Mouse (Mus musculus): Measurements from ENCODE around the gene Mslnl. TPM values are rescaled to one million over a fixed set of nuclear protein-coding genes. Genes with fewer than 3 reads are reported as not detected.

Gene Mslnl
- polyA plus RNA-seq, 1 experiment from 2014 or later: not detected

DNA sequence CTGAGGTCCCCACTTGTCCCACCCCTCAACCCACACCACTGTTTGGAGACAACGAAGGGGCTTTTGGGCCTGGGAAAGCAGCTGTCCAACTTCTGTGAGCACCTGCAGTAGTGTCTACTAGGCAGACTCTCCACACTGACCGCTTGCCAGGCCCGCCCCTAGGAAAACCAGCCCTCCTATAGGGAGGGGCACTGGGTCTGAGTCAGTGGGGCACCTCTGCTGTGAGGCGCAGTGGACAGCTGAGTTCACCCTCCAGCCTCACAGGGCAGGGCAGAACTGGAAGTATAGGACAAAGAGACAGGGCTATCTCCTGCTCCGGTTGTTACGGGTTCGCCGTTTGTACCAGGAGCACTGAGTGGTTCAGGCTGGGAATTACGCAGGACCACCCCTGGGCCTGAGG, 18.4 kb downstream of the Mslnl start, which contains the start of gene Msln:
Gene Msln, minus strand, starts transcription at position 138 of the 400 bp plus-strand sequence.
- Histone ChIP-seq H3K4me3 (ENCODE audit: low read depth, low read length) (no peak within 1 kb of the TSS), H3K9ac (ENCODE audit: low read depth, low read length) (no peak within 1 kb of the TSS), H3K9me3 (replicated peaks; ENCODE audit: control insufficient read depth, low read length, poor library complexity, severe bottlenecking) (no peaks in the 10 kb centered on the region), H3K36me3 (ENCODE audit: control insufficient read depth, insufficient read depth, low read length) (no peaks in the 10 kb centered on the region), H3K4me1 (ENCODE audit: control insufficient read depth, insufficient read depth, low read length) (peaks cover 4% of the 10 kb centered on the region; the same call in 1 of the 2 replicates), H3K4me2 (ENCODE audit: low read length) (no peak within 1 kb of the TSS), H3K27me3 (ENCODE audit: control insufficient read depth, insufficient read depth, low read depth, low read length) (no peaks in the 10 kb centered on the region), H3K27ac (ENCODE audit: low read length) (no peak within 1 kb of the TSS)
- no peak for ATAC-seq
- WGBS: 84% methylated on average over 9 of the region's 9 CpGs

DNA sequence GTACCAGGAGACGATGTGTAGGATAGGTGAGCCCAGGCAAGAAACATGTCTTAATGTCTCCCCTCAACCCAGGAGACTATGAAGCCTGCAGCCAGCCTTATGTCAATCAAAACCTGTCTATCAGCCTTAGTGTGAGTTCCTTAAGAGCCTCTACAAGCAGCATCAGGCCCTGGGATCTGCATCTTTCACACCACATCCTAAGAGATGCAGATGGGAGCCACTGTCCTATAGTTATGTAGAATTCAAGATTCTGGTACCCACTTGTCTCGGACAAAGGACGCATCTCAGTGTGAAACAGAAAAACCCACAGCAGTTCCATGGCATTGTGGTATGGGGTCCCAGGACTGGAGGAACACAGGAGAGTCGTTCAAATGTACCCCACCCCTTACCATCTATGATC, 19.2 kb downstream of the Mslnl start:
- H3K4me3 ChIP-seq (ENCODE audit: low read depth, low read length): no peak overlapping the region
- no peak overlapping the region for H3K9ac ChIP-seq (ENCODE audit: low read depth, low read length)
- peaks cover 4% of the 10 kb centered on the region; the same call in 1 of the 2 replicates for H3K4me1 ChIP-seq (ENCODE audit: control insufficient read depth, insufficient read depth, low read length)
- 76% methylated on average over 4 of the region's 4 CpGs for WGBS
- H3K27ac ChIP-seq (ENCODE audit: low read length): no peak overlapping the region
- no peaks in the 10 kb centered on the region for H3K9me3 ChIP-seq (replicated peaks; ENCODE audit: control insufficient read depth, low read length, poor library complexity, severe bottlenecking)
- no peak for ATAC-seq
- 0 out of 2 replicates have a peak, but pooled peaks cover under 1% of the 10 kb centered on the region for H3K27me3 ChIP-seq (ENCODE audit: control insufficient read depth, insufficient read depth, low read depth, low read length)
- no peaks in the 10 kb centered on the region for H3K36me3 ChIP-seq (ENCODE audit: control insufficient read depth, insufficient read depth, low read length)
- no peak overlapping the region for H3K4me2 ChIP-seq (ENCODE audit: low read length)

DNA sequence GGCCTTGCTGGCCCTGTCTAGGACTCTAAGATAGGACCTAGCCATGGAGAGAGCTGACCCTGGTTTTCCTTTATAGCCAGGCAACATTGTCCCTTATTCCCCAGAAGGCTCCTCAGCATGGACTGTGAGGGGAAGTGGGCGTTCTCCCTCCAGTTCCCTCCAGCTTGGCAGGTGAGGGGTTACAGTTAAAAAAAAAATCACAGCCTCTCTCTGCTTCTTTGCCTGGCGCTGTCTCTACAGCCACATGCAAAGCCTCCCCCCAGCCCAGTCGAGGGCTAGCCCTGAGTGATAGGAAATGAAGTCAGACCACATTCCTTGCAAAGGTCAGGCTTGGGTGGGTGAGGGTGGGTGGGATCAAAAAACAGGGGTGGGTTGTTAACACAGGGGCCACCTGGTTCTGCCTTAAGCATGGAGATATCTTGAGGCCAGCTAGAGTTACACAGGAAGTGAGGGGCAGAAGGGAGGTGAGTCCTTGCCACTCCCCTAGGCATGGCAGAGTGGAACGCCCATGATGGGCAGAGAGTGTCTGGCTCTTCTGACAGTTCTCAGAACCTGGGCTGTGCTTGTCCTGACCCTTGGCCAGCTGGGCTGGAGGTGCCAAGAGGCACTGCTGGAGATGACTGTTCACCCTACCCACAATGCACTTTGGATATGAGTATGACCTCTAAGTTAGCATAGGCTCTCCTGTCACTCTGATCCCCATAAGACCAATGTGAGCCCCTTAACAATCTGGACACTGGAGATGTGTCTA, 20.0 kb downstream of the Mslnl start:
- no peak for ATAC-seq

GRCm38 (mm10) chr17:25756378-25757242, 20.8 kb downstream of the Mslnl start:
- no peak overlapping the region for H3K4me2 ChIP-seq (ENCODE audit: low read length)
- no peaks in the 10 kb centered on the region for H3K36me3 ChIP-seq (ENCODE audit: control insufficient read depth, insufficient read depth, low read length)
- peaks cover 1% of the 10 kb centered on the region; the same call in 1 of the 2 replicates for H3K4me1 ChIP-seq (ENCODE audit: control insufficient read depth, insufficient read depth, low read length)
- H3K9ac ChIP-seq (ENCODE audit: low read depth, low read length): no peak overlapping the region
- H3K27ac ChIP-seq (ENCODE audit: low read length): no peak overlapping the region
- no peaks in the 10 kb centered on the region for H3K9me3 ChIP-seq (replicated peaks; ENCODE audit: control insufficient read depth, low read length, poor library complexity, severe bottlenecking)
- no peak overlapping the region for H3K4me3 ChIP-seq (ENCODE audit: low read depth, low read length)
- 84% methylated on average over 9 of the region's 9 CpGs for WGBS
- peaks cover 3% of the 10 kb centered on the region; the same call in 1 of the 2 replicates for H3K27me3 ChIP-seq (ENCODE audit: control insufficient read depth, insufficient read depth, low read depth, low read length)
- ATAC-seq: no peak

More for the DNA sequence above, 20.0 kb downstream of the Mslnl start:
- peaks cover 3% of the 10 kb centered on the region; the same call in 1 of the 2 replicates for H3K27me3 ChIP-seq (ENCODE audit: control insufficient read depth, insufficient read depth, low read depth, low read length)
- peaks cover 4% of the 10 kb centered on the region; the same call in 1 of the 2 replicates for H3K4me1 ChIP-seq (ENCODE audit: control insufficient read depth, insufficient read depth, low read length)
- no peaks in the 10 kb centered on the region for H3K36me3 ChIP-seq (ENCODE audit: control insufficient read depth, insufficient read depth, low read length)
- H3K4me2 ChIP-seq (ENCODE audit: low read length): no peak overlapping the region
- H3K27ac ChIP-seq (ENCODE audit: low read length): no peak overlapping the region
- H3K9ac ChIP-seq (ENCODE audit: low read depth, low read length): no peak overlapping the region
- H3K4me3 ChIP-seq (ENCODE audit: low read depth, low read length): no peak overlapping the region
- no peaks in the 10 kb centered on the region for H3K9me3 ChIP-seq (replicated peaks; ENCODE audit: control insufficient read depth, low read length, poor library complexity, severe bottlenecking)
- 74% methylated on average over 4 of the region's 4 CpGs for WGBS

DNA sequence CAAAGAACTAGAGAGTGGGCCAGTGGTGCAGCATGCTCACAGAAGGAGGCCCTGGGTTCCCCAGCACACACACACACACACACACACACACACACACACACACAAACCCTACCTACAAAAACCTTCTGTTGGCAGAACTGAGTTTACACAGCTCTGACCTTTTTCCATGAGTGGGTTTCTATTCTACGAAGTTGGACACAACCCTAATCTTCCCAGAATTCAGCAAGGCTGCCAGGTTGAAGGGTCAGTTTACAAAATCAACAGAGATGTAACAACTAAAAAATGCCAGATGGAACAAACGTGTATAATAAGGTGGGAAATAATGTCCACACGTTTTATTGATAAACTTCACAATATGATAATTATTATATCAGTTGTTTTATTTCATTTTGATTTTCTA, 21.8 kb downstream of the Mslnl start:
- peaks cover 3% of the 10 kb centered on the region; the same call in 1 of the 2 replicates for H3K27me3 ChIP-seq (ENCODE audit: control insufficient read depth, insufficient read depth, low read depth, low read length)
- no peak overlapping the region for H3K27ac ChIP-seq (ENCODE audit: low read length)
- no peak for ATAC-seq
- H3K36me3 ChIP-seq (ENCODE audit: control insufficient read depth, insufficient read depth, low read length): no peaks in the 10 kb centered on the region
- WGBS: 81% methylated on average over 3 of the region's 3 CpGs
- H3K9me3 ChIP-seq (replicated peaks; ENCODE audit: control insufficient read depth, low read length, poor library complexity, severe bottlenecking): no peaks in the 10 kb centered on the region
- H3K4me2 ChIP-seq (ENCODE audit: low read length): no peak overlapping the region
- no peak overlapping the region for H3K4me3 ChIP-seq (ENCODE audit: low read depth, low read length)
- H3K9ac ChIP-seq (ENCODE audit: low read depth, low read length): no peak overlapping the region
- H3K4me1 ChIP-seq (ENCODE audit: control insufficient read depth, insufficient read depth, low read length): no peaks in the 10 kb centered on the region

DNA sequence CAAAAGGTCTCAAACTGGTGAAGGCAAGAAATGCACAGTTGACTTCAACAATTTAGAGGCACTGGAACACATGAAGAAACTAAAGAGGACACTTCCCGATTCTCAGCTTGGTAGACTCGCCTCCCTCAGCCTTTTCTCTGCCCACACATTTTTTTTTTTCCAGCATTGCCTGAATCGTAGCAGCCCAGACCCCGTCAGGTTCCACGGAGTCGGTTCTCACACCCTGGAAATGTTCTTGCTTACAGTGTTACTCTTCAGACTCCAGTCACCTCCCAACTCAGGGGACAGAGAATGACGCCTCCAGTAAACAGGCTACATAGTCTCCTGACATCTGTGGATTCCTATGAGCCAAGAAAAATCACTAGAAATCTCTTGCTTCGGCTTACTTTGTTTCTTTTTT, 24.3 kb downstream of the Mslnl start:
- no peak overlapping the region for H3K4me2 ChIP-seq (ENCODE audit: low read length)

GRCm38 (mm10) chr17:25761561-25761970, 25.7 kb downstream of the Mslnl start:
- no peaks in the 10 kb centered on the region for H3K9me3 ChIP-seq (replicated peaks; ENCODE audit: control insufficient read depth, low read length, poor library complexity, severe bottlenecking)
- ATAC-seq: no peak
- no peak overlapping the region for H3K27ac ChIP-seq (ENCODE audit: low read length)
- no peaks in the 10 kb centered on the region for H3K36me3 ChIP-seq (ENCODE audit: control insufficient read depth, insufficient read depth, low read length)
- H3K4me1 ChIP-seq (ENCODE audit: control insufficient read depth, insufficient read depth, low read length): no peaks in the 10 kb centered on the region
- no peak overlapping the region for H3K4me3 ChIP-seq (ENCODE audit: low read depth, low read length)
- H3K4me2 ChIP-seq (ENCODE audit: low read length): no peak overlapping the region
- WGBS: 27% methylated on average over 4 of the region's 4 CpGs
- no peak overlapping the region for H3K9ac ChIP-seq (ENCODE audit: low read depth, low read length)
- H3K27me3 ChIP-seq (ENCODE audit: control insufficient read depth, insufficient read depth, low read depth, low read length): peaks cover 3% of the 10 kb centered on the region; the same call in 1 of the 2 replicates

More for the DNA sequence above, 24.3 kb downstream of the Mslnl start:
- no peak overlapping the region for H3K4me3 ChIP-seq (ENCODE audit: low read depth, low read length)
- ATAC-seq: no peak
- H3K27ac ChIP-seq (ENCODE audit: low read length): no peak overlapping the region
- 80% methylated on average over 8 of the region's 8 CpGs for WGBS
- H3K36me3 ChIP-seq (ENCODE audit: control insufficient read depth, insufficient read depth, low read length): no peaks in the 10 kb centered on the region
- H3K9ac ChIP-seq (ENCODE audit: low read depth, low read length): no peak overlapping the region
- H3K27me3 ChIP-seq (ENCODE audit: control insufficient read depth, insufficient read depth, low read depth, low read length): peaks cover 3% of the 10 kb centered on the region; the same call in 1 of the 2 replicates
- H3K4me1 ChIP-seq (ENCODE audit: control insufficient read depth, insufficient read depth, low read length): no peaks in the 10 kb centered on the region
- no peaks in the 10 kb centered on the region for H3K9me3 ChIP-seq (replicated peaks; ENCODE audit: control insufficient read depth, low read length, poor library complexity, severe bottlenecking)

DNA sequence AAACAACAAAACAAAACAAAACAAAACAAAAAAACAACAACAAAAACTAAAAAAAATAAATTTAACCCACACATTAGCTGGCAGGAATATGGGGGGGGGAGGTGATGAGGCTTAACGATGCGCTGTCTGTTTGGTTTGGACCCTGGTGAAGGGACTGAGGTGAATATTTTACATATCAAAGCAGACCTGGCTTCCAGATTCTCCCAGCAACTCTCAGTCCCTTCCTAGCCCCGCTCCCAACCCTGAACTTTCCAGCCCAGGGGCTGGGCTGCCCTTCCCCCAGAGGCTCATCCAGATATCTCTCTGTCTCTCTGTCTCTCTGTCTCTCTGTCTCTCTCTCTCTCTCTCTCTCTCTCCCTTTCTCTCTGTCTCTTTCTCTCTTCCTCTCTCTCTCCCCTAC, 26.7 kb downstream of the Mslnl start:
- Histone ChIP-seq H3K27me3 (ENCODE audit: control insufficient read depth, insufficient read depth, low read depth, low read length) (peaks cover 3% of the 10 kb centered on the region; the same call in 1 of the 2 replicates), H3K4me3 (ENCODE audit: low read depth, low read length) (no peak overlapping the region), H3K4me2 (ENCODE audit: low read length) (no peak overlapping the region), H3K9me3 (replicated peaks; ENCODE audit: control insufficient read depth, low read length, poor library complexity, severe bottlenecking) (no peaks in the 10 kb centered on the region), H3K9ac (ENCODE audit: low read depth, low read length) (no peak overlapping the region), H3K36me3 (ENCODE audit: control insufficient read depth, insufficient read depth, low read length) (no peaks in the 10 kb centered on the region), H3K27ac (ENCODE audit: low read length) (no peak overlapping the region), H3K4me1 (ENCODE audit: control insufficient read depth, insufficient read depth, low read length) (no peaks in the 10 kb centered on the region)
- 17% methylated on average over 3 of the region's 3 CpGs for WGBS
- no peak for ATAC-seq
